Mouse (Mus musculus): ENCODE results near the gene L3mbtl2.

DNA sequence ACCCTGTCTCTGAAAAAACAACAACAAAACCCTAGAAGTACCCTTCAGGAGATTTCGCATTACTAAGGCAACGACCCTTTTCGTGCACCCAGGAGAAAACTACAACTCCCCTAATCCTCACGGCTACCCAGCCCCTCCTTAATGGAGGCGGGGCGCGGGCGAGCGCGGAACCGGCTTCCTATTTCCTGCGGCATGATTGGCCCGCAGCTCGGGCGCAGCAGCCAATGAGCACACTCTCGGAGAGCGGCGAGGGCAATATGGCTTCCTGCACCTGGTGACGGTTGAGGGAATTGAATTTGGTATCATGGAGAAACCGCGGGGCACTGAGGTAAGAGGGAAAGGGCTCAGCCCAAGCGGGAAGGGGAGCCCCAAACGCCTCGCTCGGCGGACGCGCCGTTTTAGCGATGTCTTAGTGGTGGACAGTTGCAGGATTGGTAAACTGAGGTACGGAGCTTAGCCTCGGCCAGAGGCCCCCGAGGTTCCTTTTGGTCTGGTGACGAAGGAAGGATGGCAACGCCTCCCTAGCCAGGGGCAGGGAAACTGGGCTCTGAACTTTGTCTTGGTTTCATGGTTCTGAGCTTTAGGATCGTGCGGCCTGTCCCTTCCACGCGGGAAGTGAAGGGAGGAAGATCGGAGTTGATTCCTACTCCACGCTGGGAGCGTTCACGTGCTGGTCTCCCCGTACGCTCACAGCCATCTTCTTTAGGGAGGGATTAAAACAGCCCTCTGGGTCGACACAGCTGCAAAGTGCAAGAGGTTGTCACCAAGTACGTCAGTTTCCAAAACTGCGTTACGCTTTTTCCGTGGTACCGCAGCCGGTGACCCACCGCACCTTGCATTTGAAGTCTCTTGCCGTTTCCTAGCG is at the start of gene L3mbtl2:
- 0 out of 2 replicates have a peak, but pooled peaks have one; percentile 13 for TF ChIP-seq TCF12 (IDR thresholded peaks at IDR 0.05; ENCODE audit: low read depth, low read length)
- TF ChIP-seq POLR2A (IDR thresholded peaks at IDR 0.05; ENCODE audit: control insufficient read depth in 1 of 2, insufficient read depth in 1 of 2, low read depth in 1 of 2, low read length in 2 of 2, poor library complexity in 1 of 2): peak; percentile 37 to 78; a peak in 3 of 4 replicates
- no peak for TF ChIP-seq POLR2AphosphoS5 (IDR thresholded peaks at IDR 0.05; ENCODE audit: borderline replicate concordance, low read depth, low read length)
- no peak for TF ChIP-seq CTCF (IDR thresholded peaks at IDR 0.05 in 2 of 3, conservative IDR thresholded peaks at IDR 0.05 in 1 of 3; ENCODE audit: control insufficient read depth in 1 of 3, insufficient read depth in 1 of 3, low read depth in 2 of 3, low read length in 3 of 3, poor library complexity in 1 of 3, severe bottlenecking in 1 of 3)
- no peak for TF ChIP-seq ZC3H11A (IDR thresholded peaks at IDR 0.05; ENCODE audit: low read depth, low read length)
- TF ChIP-seq TAL1 (IDR thresholded peaks at IDR 0.05; ENCODE audit: low read length): no peak
- TF ChIP-seq ZNF384 (IDR thresholded peaks at IDR 0.05; ENCODE audit: low read depth, low read length): no peak
- peak; percentile 72 for TF ChIP-seq SIN3A (IDR thresholded peaks at IDR 0.05; ENCODE audit: low read length)
